Mouse (Mus musculus): ENCODE data around the gene Entpd3.

GRCm38 (mm10) chr9:120568917-120569316 lies 29.3 kb downstream of the Entpd3 start:
- no peak for TF ChIP-seq POLR2A (IDR thresholded peaks at IDR 0.05; ENCODE audit: low read depth, low read length)
- no peak for TF ChIP-seq CTCF (IDR thresholded peaks at IDR 0.05; ENCODE audit: extremely low read depth, insufficient read depth, insufficient read length, insufficient replicate concordance)

All from spleen, adult 2 months (tissue).